Mouse (Mus musculus) MEL (cell line): ENCODE results near the gene Slc25a48. TPM values are rescaled to one million over a fixed set of nuclear protein-coding genes. Genes with fewer than 3 reads are reported as not detected.

Experiments
- DNase-seq: peaks from one replicate; pipeline ENCODE4 v3.0.0; 2011; ENCODE audit warnings: low read depth, low spot score
- H3K27ac ChIP-seq: 2 replicates; pipeline ENCODE4 v1.5.1; 2012; ENCODE audit warnings: low read depth, mild to moderate bottlenecking, control low read depth, low read length, moderate library complexity; ENCODE audit not compliant: control insufficient read depth
- H3K27me3 ChIP-seq, 2 experiments: fragments of 150-350 bp in 1 of 2; sonication (generic) in 1 of 2; 2 replicates each; pipeline ENCODE4 v1.6.1; 2012; ENCODE audit warnings: low read length in 2 of 2, mild to moderate bottlenecking in 2 of 2, improper control_type of control experiment in 1 of 2, moderate library complexity in 1 of 2; ENCODE audit not compliant: insufficient read depth in 2 of 2, control insufficient read depth in 1 of 2
- H3K36me3 ChIP-seq, 2 experiments: 2 replicates each; pipeline ENCODE4 v1.6.1; 2012 to 2014; ENCODE audit warnings: low read length in 2 of 2, improper control_type of control experiment in 1 of 2, inconsistent platforms in 1 of 2, mild to moderate bottlenecking in 1 of 2; ENCODE audit not compliant: insufficient read depth in 2 of 2, control insufficient read depth in 1 of 2
- H3K4me1 ChIP-seq, 2 experiments: fragments of 150-350 bp in 1 of 2; sonication (generic) in 1 of 2; 2 replicates each; pipeline ENCODE4 v1.6.1; 2012; ENCODE audit warnings: low read length in 2 of 2, improper control_type of control experiment in 1 of 2, mild to moderate bottlenecking in 1 of 2; ENCODE audit not compliant: insufficient read depth in 2 of 2, control insufficient read depth in 1 of 2
- H3K4me3 ChIP-seq, 2 experiments: fragments of 150-350 bp in 1 of 2; sonication (generic) in 1 of 2; 2 replicates each; pipeline ENCODE4 v1.5.1; 2012; ENCODE audit warnings: low read depth in 2 of 2, low read length in 2 of 2, mild to moderate bottlenecking in 2 of 2, moderate library complexity in 2 of 2, control low read depth in 1 of 2, improper control_type of control experiment in 1 of 2; ENCODE audit not compliant: control insufficient read depth in 1 of 2, insufficient read depth in 1 of 2
- H3K79me2 ChIP-seq: 2 replicates; pipeline ENCODE4 v1.6.1; 2012; ENCODE audit warnings: mild to moderate bottlenecking, low read length, moderate library complexity; ENCODE audit not compliant: control insufficient read depth, poor library complexity, insufficient read depth
- H3K9ac ChIP-seq: 2 replicates; pipeline ENCODE4 v1.6.1; 2012; ENCODE audit warnings: low read depth, mild to moderate bottlenecking, control low read depth, low read length, moderate library complexity; ENCODE audit not compliant: control insufficient read depth, poor library complexity, severe bottlenecking
- H3K9me3 ChIP-seq: fragments of 150-350 bp; sonication (generic); replicated peaks from 2 replicates; pipeline ENCODE4 v1.6.1; 2012; ENCODE audit warnings: mild to moderate bottlenecking, low read length, improper control_type of control experiment, moderate library complexity; ENCODE audit not compliant: insufficient read depth
- CHD2 ChIP-seq: IDR thresholded peaks from 2 replicates; pipeline ENCODE4 v1.6.1; 2011; ENCODE audit warnings: low read length, improper control_type of control experiment
- E2F4 ChIP-seq: IDR thresholded peaks from 2 replicates; pipeline ENCODE4 v1.6.1; 2011; ENCODE audit warnings: low read depth, low read length, improper control_type of control experiment, borderline replicate concordance
- ELF1 ChIP-seq: IDR thresholded peaks from 2 replicates; pipeline ENCODE4 v1.6.1; 2014; ENCODE audit warnings: low read depth, mild to moderate bottlenecking, inconsistent platforms, low read length, improper control_type of control experiment, moderate library complexity
- ETS1 ChIP-seq: IDR thresholded peaks from 2 replicates; pipeline ENCODE4 v1.6.1; 2012; ENCODE audit warnings: low read depth, mild to moderate bottlenecking, inconsistent platforms, low read length, improper control_type of control experiment, moderate library complexity
- GATA1 ChIP-seq: IDR thresholded peaks from 2 replicates; pipeline ENCODE4 v1.6.1; 2011; ENCODE audit warnings: low read depth, low read length, improper control_type of control experiment
- JUND ChIP-seq: IDR thresholded peaks from 2 replicates; pipeline ENCODE4 v1.6.1; 2011; ENCODE audit warnings: low read depth, mild to moderate bottlenecking, improper control_type of control experiment, low read length
- MAX ChIP-seq: IDR thresholded peaks from 2 replicates; pipeline ENCODE4 v1.6.1; 2011; ENCODE audit warnings: low read length, improper control_type of control experiment
- MEF2A ChIP-seq: IDR thresholded peaks from 2 replicates; pipeline ENCODE4 v1.6.1; 2014; ENCODE audit warnings: low read depth, mild to moderate bottlenecking, inconsistent platforms, low read length, improper control_type of control experiment; ENCODE audit not compliant: poor library complexity, insufficient replicate concordance, severe bottlenecking; ENCODE audit errors: extremely low read depth
- POLR2AphosphoS2 ChIP-seq: IDR thresholded peaks from 2 replicates; pipeline ENCODE4 v1.6.1; 2011; ENCODE audit warnings: low read length, improper control_type of control experiment
- POLR2AphosphoS5 ChIP-seq: IDR thresholded peaks from 2 replicates; pipeline ENCODE4 v1.6.1; 2012; ENCODE audit warnings: low read depth, borderline replicate concordance, mild to moderate bottlenecking, inconsistent platforms, low read length, moderate library complexity, mixed read lengths
- RCOR1 ChIP-seq: IDR thresholded peaks from 2 replicates; pipeline ENCODE4 v1.6.1; 2012; ENCODE audit warnings: low read depth, mild to moderate bottlenecking, inconsistent platforms, low read length, improper control_type of control experiment
- SMC3 ChIP-seq: IDR thresholded peaks from 2 replicates; pipeline ENCODE4 v1.6.1; 2011; ENCODE audit warnings: low read depth, low read length, improper control_type of control experiment
- TAL1 ChIP-seq: IDR thresholded peaks from 2 replicates; pipeline ENCODE4 v1.6.1; 2012; ENCODE audit warnings: mild to moderate bottlenecking, inconsistent platforms, low read length, moderate library complexity, mixed read lengths
- UBTF ChIP-seq: IDR thresholded peaks from 2 replicates; pipeline ENCODE4 v1.6.1; 2012; ENCODE audit warnings: low read depth, mild to moderate bottlenecking, inconsistent platforms, low read length, improper control_type of control experiment, moderate library complexity, borderline replicate concordance; ENCODE audit not compliant: insufficient read depth
- USF2 ChIP-seq, 2 experiments: IDR thresholded peaks; 2 replicates each; pipeline ENCODE4 v1.6.1; 2011 to 2012; ENCODE audit warnings: improper control_type of control experiment in 2 of 2, low read length in 2 of 2, borderline replicate concordance in 1 of 2, inconsistent platforms in 1 of 2, low read depth in 1 of 2, mild to moderate bottlenecking in 1 of 2; ENCODE audit not compliant: insufficient read depth in 1 of 2
- ZMIZ1 ChIP-seq: IDR thresholded peaks from 2 replicates; pipeline ENCODE4 v1.6.1; 2012; ENCODE audit warnings: low read depth, mild to moderate bottlenecking, inconsistent platforms, low read length, improper control_type of control experiment, moderate library complexity
- ZNF384 ChIP-seq: IDR thresholded peaks from 2 replicates; pipeline ENCODE4 v1.6.1; 2012; ENCODE audit warnings: low read depth, mild to moderate bottlenecking, inconsistent platforms, low read length, improper control_type of control experiment
- polyA plus RNA-seq, 2 experiments: library from polyadenylated mRNA; stranded (reverse) in 1 of 2; unstranded in 1 of 2; fragments of >175 nt in 1 of 2; fragments of >200 nt in 1 of 2; gene quantifications; 2 replicates each; pipeline versions ENCODE4 v1.2.1 to v1.2.4; 2012; ENCODE audit warnings: low replicate concordance in 2 of 2, low read depth in 1 of 2; ENCODE audit not compliant: insufficient read length in 2 of 2, insufficient read depth in 1 of 2, missing spikeins in 1 of 2
- total RNA-seq: library from RNA; depleted of rRNA; stranded (reverse); fragments of 300-350 nt; gene quantifications from 2 replicates; pipeline ENCODE4 v1.2.3, GENCODE M21; 2012

Gene Slc25a48
- total and polyA plus RNA-seq, 3 experiments, result not detected

DNA sequence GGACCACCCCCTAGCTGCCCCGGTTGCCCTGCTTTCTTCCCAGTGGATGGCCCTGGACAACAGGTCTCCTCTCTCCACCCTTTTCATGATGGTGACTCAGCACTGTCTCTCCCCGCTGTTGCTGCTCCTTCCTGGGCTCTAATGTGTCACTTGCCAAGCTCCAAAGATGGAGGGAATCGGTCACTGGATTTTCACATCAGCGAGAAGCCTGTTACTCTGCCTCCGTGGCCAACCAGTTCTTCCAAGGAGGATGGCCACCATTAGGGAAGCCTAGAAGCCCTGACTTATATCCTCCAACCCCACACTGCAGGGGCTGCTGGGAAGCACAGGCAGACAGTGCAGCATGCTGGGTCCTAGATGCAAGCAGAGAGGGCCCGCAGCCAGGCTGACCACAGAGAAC lies 33.1 kb downstream of the Slc25a48 start:
- Histone ChIP-seq H3K4me3 (no peak overlapping the region), H3K27ac (no peak overlapping the region), H3K79me2 (no peaks in the 10 kb centered on the region), H3K36me3 (no peaks in the 10 kb centered on the region), H3K9ac (no peak overlapping the region), H3K9me3 (no peaks in the 10 kb centered on the region), H3K4me1 (no peaks in the 10 kb centered on the region), H3K27me3 (no peaks in the 10 kb centered on the region)
- DNase-seq, result no peak
- no peak for TF ChIP-seq POLR2AphosphoS2
- no peak for TF ChIP-seq POLR2AphosphoS5
- no peak for TF ChIP-seq ETS1
- TF ChIP-seq RCOR1, result no peak
- no peak for TF ChIP-seq GATA1
- no peak for TF ChIP-seq SMC3
- TF ChIP-seq ELF1, result no peak
- no peak for TF ChIP-seq ZNF384
- no peak for TF ChIP-seq MAX

DNA sequence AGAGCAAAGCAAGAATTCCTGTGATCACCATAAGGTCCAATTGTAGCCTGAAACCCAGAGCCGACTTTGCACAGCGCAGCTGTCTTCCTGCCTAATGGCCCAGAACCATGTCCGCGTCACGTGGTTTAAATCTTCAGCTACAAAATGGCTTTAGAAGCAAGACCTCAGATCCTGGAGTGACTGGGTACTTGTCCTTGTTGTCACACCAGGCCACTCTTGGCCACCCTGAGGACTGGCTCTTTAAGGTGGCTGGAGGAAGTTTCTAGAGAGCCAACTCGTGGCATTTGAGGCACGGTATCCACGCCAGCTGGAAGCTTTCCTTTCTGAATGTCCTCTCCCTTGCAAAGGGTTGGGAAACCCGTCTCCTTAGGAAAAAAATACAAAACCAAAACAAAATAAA lies 33.8 kb downstream of the Slc25a48 start:
- no peaks in the 10 kb centered on the region for H3K9me3 ChIP-seq
- no peak overlapping the region for H3K27ac ChIP-seq
- H3K27me3 ChIP-seq, result no peaks in the 10 kb centered on the region
- no peak overlapping the region for H3K9ac ChIP-seq
- no peak overlapping the region for H3K4me3 ChIP-seq
- H3K4me1 ChIP-seq, result no peaks in the 10 kb centered on the region
- no peak for DNase-seq
- no peaks in the 10 kb centered on the region for H3K36me3 ChIP-seq
- H3K79me2 ChIP-seq, result no peaks in the 10 kb centered on the region
- TF ChIP-seq UBTF (no peak), MEF2A (no peak), CHD2 (no peak), JUND (no peak), ELF1 (no peak), USF2 (IDR thresholded peaks at IDR 0.05; ENCODE audit: borderline replicate concordance in 1 of 2, insufficient read depth in 1 of 2, low read depth in 1 of 2, low read length in 2 of 2) (no peak), TAL1 (no peak)

DNA sequence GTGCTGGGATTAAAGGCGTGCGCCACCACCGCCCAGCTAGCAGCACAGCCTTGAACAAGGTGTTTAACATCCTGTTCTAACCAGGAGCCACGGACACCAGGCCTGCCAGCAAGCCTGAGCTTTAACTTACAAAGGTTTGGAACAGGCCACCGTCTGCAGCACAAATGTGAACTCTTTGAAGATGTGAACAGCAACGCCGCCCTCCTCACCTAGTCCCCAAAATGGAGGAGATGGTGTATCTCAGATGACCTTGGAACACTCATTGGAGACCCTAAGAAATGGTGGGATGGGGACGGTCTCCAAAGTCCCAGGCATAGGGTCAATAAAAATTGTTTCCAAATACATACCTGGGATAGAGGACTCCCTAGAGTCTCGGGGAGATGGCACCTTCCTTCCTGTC lies 34.5 kb downstream of the Slc25a48 start:
- no peaks in the 10 kb centered on the region for H3K36me3 ChIP-seq
- no peak overlapping the region for H3K9ac ChIP-seq
- H3K9me3 ChIP-seq, result no peaks in the 10 kb centered on the region
- no peak for DNase-seq
- no peak overlapping the region for H3K4me3 ChIP-seq
- H3K79me2 ChIP-seq, result no peaks in the 10 kb centered on the region
- no peaks in the 10 kb centered on the region for H3K27me3 ChIP-seq
- no peaks in the 10 kb centered on the region for H3K4me1 ChIP-seq
- no peak for TF ChIP-seq TAL1
- no peak for TF ChIP-seq SMC3
- TF ChIP-seq ZMIZ1, result no peak
- TF ChIP-seq E2F4, result no peak
- no peak for TF ChIP-seq JUND
- H3K27ac ChIP-seq, result no peak overlapping the region
